Mouse (Mus musculus) liver, embryonic 11.5 days (tissue): ENCODE results near the gene Cnnm3. TPM values are rescaled to one million over a fixed set of nuclear protein-coding genes. Genes with fewer than 3 reads are reported as not detected.
A peak's percentile ranks its signal among the peaks of the same experiment; 100 is the strongest.

Experiments used
- ATAC-seq: fragments of 200-750 bp; cut with Nextera tagmentation; replicated peaks from 2 replicates; pipeline ENCODE4 v1.8.0; 2017; ENCODE audit warnings: moderate number of reproducible peaks, mild to moderate bottlenecking, moderate TSS enrichment, moderate library complexity; ENCODE audit not compliant: low FRiP score
- DNase-seq: peaks from one replicate; pipeline ENCODE4 v3.0.0-alpha.2; 2017; ENCODE audit warnings: low spot score
- H3K27ac ChIP-seq: fragments of 300-500 bp; sonication (generic); 2 replicates; pipeline ENCODE4 v1.5.1; 2014; ENCODE audit warnings: mild to moderate bottlenecking, low read depth, low read length, control low read depth
- H3K27me3 ChIP-seq: fragments of 300-500 bp; sonication (generic); replicated peaks from 2 replicates; pipeline ENCODE4 v1.6.1; 2014; ENCODE audit warnings: low read length, mixed read lengths; ENCODE audit not compliant: control insufficient read depth, insufficient read depth
- H3K36me3 ChIP-seq: fragments of 300-500 bp; sonication (generic); 2 replicates; pipeline ENCODE4 v1.6.1; 2014; ENCODE audit warnings: mild to moderate bottlenecking, low read length, moderate library complexity, mixed read lengths; ENCODE audit not compliant: control insufficient read depth, insufficient read depth
- H3K4me1 ChIP-seq: fragments of 300-500 bp; sonication (generic); replicated peaks from 2 replicates; pipeline ENCODE4 v1.6.1; 2014; ENCODE audit warnings: low read length, mixed read lengths; ENCODE audit not compliant: control insufficient read depth, insufficient read depth
- H3K4me2 ChIP-seq: fragments of 300-500 bp; sonication (generic); 2 replicates; pipeline ENCODE4 v1.6.1; 2014; ENCODE audit warnings: mild to moderate bottlenecking, control low read depth, moderate library complexity
- H3K4me3 ChIP-seq: fragments of 300-500 bp; sonication (generic); 2 replicates; pipeline ENCODE4 v1.5.1; 2014; ENCODE audit warnings: low read depth, low read length, control low read depth
- H3K9ac ChIP-seq: fragments of 300-500 bp; sonication (generic); 2 replicates; pipeline ENCODE4 v1.6.1; 2014; ENCODE audit warnings: low read depth, low read length, control low read depth
- H3K9me3 ChIP-seq: fragments of 300-500 bp; sonication (generic); 2 replicates; pipeline ENCODE4 v1.6.1; 2016; ENCODE audit warnings: low read length, inconsistent platforms, mixed read lengths; ENCODE audit not compliant: control insufficient read depth
- WGBS: fragments of 180-500 bp; shearing (Covaris S2); extraction: QIAGEN DNeasy Blood & Tissue Kit; methylation state at CpG from one replicate; pipeline ENCODE4 v1.1.7; 2014; 5-methylcytosine and 5-hydroxymethylcytosine counted together
- polyA plus RNA-seq: library from polyadenylated mRNA; unstranded; fragments of >200 nt; fragmentation: Nextera tagmentation; extraction: Ambion mirVana; gene quantifications from 2 replicates; pipeline ENCODE4 v1.2.1, GENCODE M21; 2014

Cnnm3 gene
- polyA plus RNA-seq, 1 experiment from 2014 or later: 3.3 TPM

DNA sequence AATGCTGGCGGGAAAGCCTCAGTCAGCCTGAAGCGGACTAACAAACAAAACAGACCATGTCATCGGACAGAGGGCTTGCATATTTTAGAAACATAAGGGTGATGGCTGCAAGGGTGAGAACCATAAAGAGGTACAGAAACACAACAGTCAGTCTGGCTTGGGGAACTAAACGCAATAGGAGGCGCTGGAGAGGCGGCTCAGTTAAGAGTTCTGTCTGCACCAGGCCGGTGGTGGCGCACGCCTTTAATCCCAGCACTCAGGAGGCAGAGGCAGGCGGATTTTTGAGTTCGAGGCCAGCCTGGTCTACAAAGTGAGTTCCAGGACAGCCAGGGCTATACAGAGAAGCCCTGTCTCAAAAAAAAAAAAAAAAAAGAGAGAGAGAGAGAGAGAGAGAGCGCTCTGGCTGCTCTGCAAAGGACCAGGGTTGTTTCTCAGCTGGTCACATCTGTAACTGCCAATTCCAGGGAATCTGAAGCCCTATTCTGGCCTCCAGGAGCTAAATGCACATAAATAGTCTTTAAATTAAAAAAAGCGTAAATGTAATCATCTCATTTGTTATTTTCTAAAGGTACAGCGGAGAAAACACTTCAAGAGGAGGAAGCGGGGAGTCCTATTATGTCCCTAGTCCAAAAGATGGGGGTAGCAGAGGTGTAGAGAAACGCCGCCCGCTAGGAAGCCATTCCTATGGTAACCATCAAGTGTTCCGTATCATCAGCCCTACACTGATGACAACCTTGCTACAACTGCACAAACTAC is 34.4 kb downstream of the Cnnm3 start:
- WGBS: 59% methylated on average over 19 of the region's 19 CpGs
- Histone ChIP-seq H3K4me3 (peak overlapping the region; percentile 76), H3K9me3 (no peaks in the 10 kb centered on the region), H3K27me3 (no peaks in the 10 kb centered on the region; the same call in 1 of the 2 replicates), H3K4me1 (peaks cover 17% of the 10 kb centered on the region), H3K4me2 (peak overlapping the region; percentile 71), H3K27ac (no peak overlapping the region), H3K36me3 (peaks cover 15% of the 10 kb centered on the region), H3K9ac (peak overlapping the region; percentile 75)
- DNase-seq: no peak
- no peak for ATAC-seq

DNA sequence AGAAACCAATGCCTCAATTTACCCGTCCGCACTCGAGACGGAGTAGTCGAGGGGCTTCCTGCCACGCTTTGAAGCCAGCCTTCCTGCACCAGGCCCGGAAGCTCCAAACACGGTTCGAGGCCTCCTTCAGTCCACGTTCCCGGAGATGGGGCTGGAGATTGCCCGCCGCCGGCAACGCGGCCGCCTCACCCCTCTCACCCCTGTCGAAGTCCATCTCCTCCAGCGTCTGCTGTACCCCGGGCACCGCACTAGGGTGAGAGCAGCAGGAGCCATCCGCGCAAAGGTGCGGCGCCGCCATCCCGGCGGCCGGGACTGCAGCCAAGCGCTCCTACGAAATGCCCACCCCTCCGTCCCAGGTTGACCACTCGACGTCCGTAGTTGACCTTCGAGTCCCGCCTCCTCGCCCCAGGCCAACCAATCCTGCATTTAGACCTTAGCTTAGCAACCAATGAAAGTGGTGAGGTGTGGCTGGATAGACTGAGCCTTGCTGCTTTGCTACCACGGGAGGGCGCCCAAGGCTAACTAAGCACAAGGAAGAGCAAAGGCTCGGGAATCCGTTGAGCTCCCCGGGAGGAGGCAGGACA is 35.3 kb downstream of the Cnnm3 start, which contains the start of gene Ankrd39:
Gene Ankrd39, minus strand, starts transcription at position 558 of the 584 bp plus-strand sequence.
- Histone ChIP-seq H3K27me3 (no peaks in the 10 kb centered on the region; the same call in 1 of the 2 replicates), H3K4me3 (peak within 1 kb of the TSS; percentile 76), H3K36me3 (peaks cover 14% of the 10 kb centered on the region; the same call in 1 of the 2 replicates), H3K9ac (peak within 1 kb of the TSS; percentile 75), H3K9me3 (no peaks in the 10 kb centered on the region), H3K4me2 (peak within 1 kb of the TSS; percentile 71), H3K27ac (no peak within 1 kb of the TSS; the same call in 1 of the 2 replicates), H3K4me1 (peaks cover 17% of the 10 kb centered on the region)
- WGBS: under 1% methylated on average over 43 of the region's 43 CpGs
- DNase-seq (peak; percentile 91), ATAC-seq (peak; percentile 98)

DNA sequence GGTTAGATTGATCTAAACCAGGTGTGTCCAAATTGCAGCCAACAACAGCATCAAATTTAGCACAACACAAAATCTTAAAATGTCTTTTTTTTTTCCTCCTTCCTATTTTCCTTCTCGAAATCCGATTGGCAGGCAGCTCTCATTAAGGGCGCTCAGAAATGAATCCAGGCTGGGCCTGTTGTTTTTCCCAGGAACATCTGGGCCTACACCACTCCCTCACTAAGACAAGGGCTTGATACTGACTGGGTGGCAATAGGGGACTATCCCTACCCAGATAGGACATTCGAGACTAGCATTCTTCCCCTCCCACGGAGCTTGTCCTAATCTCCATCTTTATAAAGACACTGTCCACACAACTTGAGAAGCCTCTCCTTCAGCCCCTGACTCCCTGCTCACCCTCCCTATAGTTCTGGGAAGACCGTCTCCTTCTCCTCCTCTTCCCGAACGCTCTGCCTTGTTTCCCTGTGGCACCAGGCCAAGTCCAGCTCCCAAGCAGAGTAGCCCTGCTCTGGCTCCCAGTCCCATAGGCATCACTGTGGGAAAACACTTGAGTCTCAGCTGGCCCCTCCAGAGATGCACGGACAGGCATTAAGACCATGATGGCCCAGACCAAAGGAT is 36.4 kb downstream of the Cnnm3 start:
- H3K4me1 ChIP-seq: peaks cover 17% of the 10 kb centered on the region
- H3K4me3 ChIP-seq: no peak overlapping the region
- no peaks in the 10 kb centered on the region for H3K9me3 ChIP-seq
- no peak overlapping the region for H3K27ac ChIP-seq
- WGBS: 59% methylated on average over 9 of the region's 9 CpGs
- H3K4me2 ChIP-seq: no peak overlapping the region
- H3K36me3 ChIP-seq: peaks cover 16% of the 10 kb centered on the region; the same call in 1 of the 2 replicates
- no peaks in the 10 kb centered on the region; the same call in 1 of the 2 replicates for H3K27me3 ChIP-seq
- no peak for DNase-seq
- no peak for ATAC-seq
- no peak overlapping the region for H3K9ac ChIP-seq

DNA sequence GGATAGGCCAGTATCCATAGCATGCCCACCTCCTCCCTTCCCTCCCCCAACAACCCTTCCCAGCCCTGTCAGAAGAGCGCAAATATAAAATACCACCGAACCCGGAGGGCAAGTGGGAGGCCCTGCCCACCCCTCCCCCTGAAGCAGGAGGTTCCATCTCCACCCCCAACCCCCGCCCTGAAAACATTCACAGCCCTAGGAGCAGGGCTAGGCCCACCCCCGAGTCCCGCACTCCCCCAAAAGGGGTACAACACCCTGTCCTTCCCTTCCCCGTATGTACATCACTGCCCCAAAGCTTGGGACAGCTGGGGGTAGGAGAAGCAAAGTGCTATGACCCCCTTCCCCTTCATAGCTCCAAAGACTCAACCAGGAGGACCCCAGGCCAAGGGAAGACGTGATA is 37.1 kb downstream of the Cnnm3 start:
- WGBS: 67% methylated on average over 8 of the region's 8 CpGs
- Histone ChIP-seq H3K9me3 (no peaks in the 10 kb centered on the region), H3K4me2 (no peak overlapping the region), H3K36me3 (peaks cover 22% of the 10 kb centered on the region), H3K27ac (no peak overlapping the region), H3K4me3 (no peak overlapping the region; the same call in 1 of the 2 replicates), H3K4me1 (peaks cover 17% of the 10 kb centered on the region), H3K9ac (no peak overlapping the region), H3K27me3 (no peaks in the 10 kb centered on the region; the same call in 1 of the 2 replicates)
- DNase-seq (no peak), ATAC-seq (no peak)

DNA sequence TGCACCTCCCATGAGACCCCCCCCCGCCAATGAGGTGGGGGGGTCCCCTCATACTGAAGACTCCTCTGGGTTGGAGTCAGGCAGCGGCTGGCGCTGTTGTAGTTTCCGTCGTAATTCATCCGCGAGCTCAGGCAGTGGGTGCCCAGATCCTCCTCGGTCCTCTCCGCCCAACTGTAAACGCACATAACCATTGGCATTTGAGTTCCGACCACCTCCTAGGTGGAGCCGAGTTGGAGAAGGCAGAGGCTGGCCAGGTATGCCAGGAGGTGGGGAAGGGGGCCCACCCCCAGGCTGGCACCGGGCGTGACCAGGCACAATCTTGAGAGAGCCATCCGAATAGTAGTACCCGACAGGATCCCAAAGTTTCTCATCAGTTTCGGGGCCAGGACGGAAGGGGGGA is 37.8 kb downstream of the Cnnm3 start:
- ATAC-seq: no peak
- no peak overlapping the region for H3K9ac ChIP-seq
- H3K27ac ChIP-seq: no peak overlapping the region
- H3K4me3 ChIP-seq: no peak overlapping the region
- WGBS: 84% methylated on average over 18 of the region's 18 CpGs
- peaks cover 22% of the 10 kb centered on the region for H3K36me3 ChIP-seq
- DNase-seq: no peak
- H3K4me1 ChIP-seq: peaks cover 17% of the 10 kb centered on the region
- H3K4me2 ChIP-seq: no peak overlapping the region
- peaks cover 1% of the 10 kb centered on the region for H3K27me3 ChIP-seq
- H3K9me3 ChIP-seq: no peaks in the 10 kb centered on the region

DNA sequence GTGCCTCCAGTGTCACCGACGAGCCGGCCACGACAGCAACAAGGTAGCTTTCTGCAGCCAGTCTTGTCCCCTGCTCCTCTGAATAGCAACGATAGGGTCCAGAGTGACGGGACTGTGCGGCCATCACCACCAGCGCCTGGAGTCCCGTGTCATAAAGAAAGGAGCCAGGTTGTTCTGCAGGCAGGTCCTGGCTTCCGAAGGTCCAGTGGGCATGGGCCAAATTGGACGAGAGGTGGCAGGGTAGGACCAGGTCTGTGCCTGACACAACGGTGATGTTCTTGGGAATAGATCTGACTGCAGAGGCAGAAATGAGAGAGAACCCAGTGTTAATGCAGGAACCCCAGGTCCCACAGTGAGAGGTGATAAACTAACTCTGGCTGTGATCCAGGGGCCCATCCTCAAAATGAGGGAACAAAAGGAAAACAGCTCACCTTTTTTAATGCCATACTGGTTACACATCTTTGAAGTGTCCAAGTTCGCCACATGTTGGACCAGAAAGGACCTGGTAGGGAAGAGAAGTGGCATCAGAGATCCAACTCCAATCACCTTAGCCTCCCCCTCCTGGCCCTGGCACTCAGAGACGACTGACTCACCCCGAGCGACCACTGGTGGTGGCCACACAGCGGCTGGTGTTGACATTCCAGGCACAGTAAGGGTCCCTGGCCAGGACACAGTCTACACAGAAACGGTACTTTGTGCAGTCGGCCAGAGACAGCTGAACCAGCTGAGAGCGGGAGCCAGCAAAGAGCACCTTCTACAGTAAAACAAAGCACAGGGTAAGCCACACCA is 38.6 kb downstream of the Cnnm3 start:
- H3K27ac ChIP-seq: no peak overlapping the region
- H3K27me3 ChIP-seq: peaks cover 8% of the 10 kb centered on the region
- peaks cover 19% of the 10 kb centered on the region for H3K4me1 ChIP-seq
- H3K9ac ChIP-seq: no peak overlapping the region
- no peak overlapping the region for H3K4me3 ChIP-seq
- no peak for ATAC-seq
- no peaks in the 10 kb centered on the region for H3K9me3 ChIP-seq
- no peak overlapping the region for H3K4me2 ChIP-seq
- DNase-seq: no peak
- H3K36me3 ChIP-seq: peaks cover 22% of the 10 kb centered on the region
- WGBS: 82% methylated on average over 20 of the region's 20 CpGs

DNA sequence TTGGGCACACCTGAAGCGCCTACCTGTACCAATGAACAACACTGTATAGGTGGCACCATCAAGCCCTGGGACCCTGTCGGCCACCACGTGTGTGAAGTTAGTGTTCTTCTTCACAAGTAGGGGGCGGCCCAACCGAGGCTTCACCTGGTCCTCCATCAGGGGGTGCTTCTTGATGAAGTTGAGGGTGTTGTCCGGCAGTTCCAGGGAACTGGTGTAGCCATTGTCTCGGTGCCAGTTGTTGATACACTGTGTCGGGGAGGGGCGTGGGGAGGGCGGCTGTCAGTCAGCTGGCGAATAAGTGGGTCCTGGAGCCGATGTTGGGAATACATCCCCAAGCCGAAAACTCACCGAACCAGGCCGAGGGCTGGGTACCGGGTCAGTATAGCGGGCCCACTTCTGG is 40.2 kb downstream of the Cnnm3 start:
- 89% methylated on average over 17 of the region's 17 CpGs for WGBS
- Histone ChIP-seq H3K36me3 (peaks cover 22% of the 10 kb centered on the region), H3K4me1 (peaks cover 18% of the 10 kb centered on the region), H3K9me3 (no peaks in the 10 kb centered on the region), H3K4me3 (no peak overlapping the region), H3K27me3 (peaks cover 20% of the 10 kb centered on the region), H3K27ac (no peak overlapping the region), H3K9ac (no peak overlapping the region), H3K4me2 (no peak overlapping the region)
- ATAC-seq (no peak), DNase-seq (no peak)

DNA sequence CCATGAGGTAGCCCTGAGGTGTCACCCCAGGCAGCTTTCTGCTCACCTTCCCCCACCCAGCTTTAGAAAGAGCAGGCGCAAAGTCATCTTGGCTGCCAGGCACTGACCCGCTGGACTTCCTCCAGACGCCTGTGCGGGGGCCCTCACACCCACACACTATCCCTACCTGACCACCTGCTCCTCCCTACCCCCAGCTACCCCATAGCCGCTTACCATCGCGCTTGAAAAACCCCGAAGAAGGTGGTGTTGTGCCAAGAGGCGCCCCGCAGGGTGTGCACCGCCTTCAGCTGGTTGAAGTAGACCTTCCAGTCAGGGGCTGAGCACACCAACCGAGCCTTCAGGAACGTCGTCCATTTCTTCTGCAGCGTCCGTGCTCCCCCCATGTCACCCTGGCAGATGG is 40.8 kb downstream of the Cnnm3 start:
- Histone ChIP-seq H3K4me2 (no peak overlapping the region), H3K9ac (no peak overlapping the region), H3K9me3 (no peaks in the 10 kb centered on the region), H3K27ac (no peak overlapping the region), H3K4me3 (no peak overlapping the region), H3K27me3 (peaks cover 26% of the 10 kb centered on the region), H3K4me1 (peaks cover 17% of the 10 kb centered on the region), H3K36me3 (peaks cover 22% of the 10 kb centered on the region)
- ATAC-seq (no peak), DNase-seq (no peak)
- WGBS: 86% methylated on average over 16 of the region's 16 CpGs
